Mouse (Mus musculus) ES-E14 (cell line): ENCODE measurements at regions not wholly inside any gene's neighbourhood (a gene's known extent, or its start where the extent isn't known, plus 50 kb on each side); places are given as distances from the start of the nearest gene placed in this dataset.

Experiments used
- CHD2 ChIP-seq: IDR thresholded peaks from 2 replicates; pipeline ENCODE4 v1.6.1; 2014; ENCODE audit warnings: mild to moderate bottlenecking, low read depth, low read length, inconsistent platforms
- HCFC1 ChIP-seq: IDR thresholded peaks from 2 replicates; pipeline ENCODE4 v1.6.1; 2012; ENCODE audit warnings: low read length, inconsistent platforms, borderline replicate concordance; ENCODE audit not compliant: insufficient read depth
- MAFK ChIP-seq: IDR thresholded peaks from 2 replicates; pipeline ENCODE4 v1.6.1; 2014; ENCODE audit warnings: mild to moderate bottlenecking, low read depth, low read length, inconsistent platforms; ENCODE audit not compliant: insufficient read depth
- ZC3H11A ChIP-seq: IDR thresholded peaks from 2 replicates; pipeline ENCODE4 v1.6.1; 2012; ENCODE audit warnings: low read depth, mild to moderate bottlenecking, inconsistent platforms, low read length, borderline replicate concordance
- ZNF384 ChIP-seq: IDR thresholded peaks from 2 replicates; pipeline ENCODE4 v1.6.1; 2012; ENCODE audit warnings: low read depth, low read length, inconsistent platforms

GRCm38 (mm10) chr13:94710574-94711172 is 78.0 kb upstream of the Tbca start:
- TF ChIP-seq CHD2 (no peak), ZNF384 (no peak), HCFC1 (no peak), MAFK (no peak), ZC3H11A (no peak)
